Mouse (Mus musculus): ENCODE results near the gene Lipc. TPM values are rescaled to one million over a fixed set of nuclear protein-coding genes. Genes with fewer than 3 reads are reported as not detected.
A peak's percentile ranks its signal among the peaks of the same experiment; 100 is the strongest.

Gene Lipc
- total and polyA plus RNA-seq, 2 experiments from 2014 or later, result not detected

- peak; percentile 15 for DNase-seq (ENCODE audit: low spot score)
- 53% methylated on average over 14 of the region's 14 CpGs for WGBS
- H3K4me2 ChIP-seq (ENCODE audit: low read depth, low read length, poor library complexity, severe bottlenecking), result no peak overlapping the region
- H3K36me3 ChIP-seq (ENCODE audit: insufficient read depth, low read length), result no peaks in the 10 kb centered on the region
- no peaks in the 10 kb centered on the region for H3K9me3 ChIP-seq (ENCODE audit: low read length)
- no peak for ATAC-seq (ENCODE audit: low FRiP score)
- H3K4me3 ChIP-seq (ENCODE audit: low read depth, low read length), result no peak overlapping the region
- H3K27ac ChIP-seq (ENCODE audit: low read depth, low read length), result no peak overlapping the region
- H3K4me1 ChIP-seq (ENCODE audit: insufficient read depth, low read length), result peaks cover 3% of the 10 kb centered on the region; the same call in 1 of the 2 replicates
- no peak for TF ChIP-seq CTCF (IDR thresholded peaks at IDR 0.05)
- H3K27me3 ChIP-seq (ENCODE audit: insufficient read depth, low read length), result no peaks in the 10 kb centered on the region
- H3K9ac ChIP-seq (replicated peaks; ENCODE audit: low read length, poor library complexity, severe bottlenecking), result no peak overlapping the region
Observed at GRCm38 (mm10) chr9:70816701-70817305, 135.2 kb downstream of the Lipc start.

GRCm38 (mm10) chr9:70812551-70812950, 139.5 kb downstream of the Lipc start:
- no peak for DNase-seq (ENCODE audit: low spot score)
- TF ChIP-seq CTCF (IDR thresholded peaks at IDR 0.05), result no peak
- no peak overlapping the region for H3K9ac ChIP-seq (replicated peaks; ENCODE audit: low read length, poor library complexity, severe bottlenecking)
- peaks cover 3% of the 10 kb centered on the region; the same call in 1 of the 2 replicates for H3K4me1 ChIP-seq (ENCODE audit: insufficient read depth, low read length)
- ATAC-seq (ENCODE audit: low FRiP score), result no peak
- no peak overlapping the region for H3K27ac ChIP-seq (ENCODE audit: low read depth, low read length)
- no peak overlapping the region for H3K4me3 ChIP-seq (ENCODE audit: low read depth, low read length)
- no peaks in the 10 kb centered on the region for H3K27me3 ChIP-seq (ENCODE audit: insufficient read depth, low read length)
- 95% methylated on average over 12 of the region's 12 CpGs for WGBS
- no peaks in the 10 kb centered on the region for H3K36me3 ChIP-seq (ENCODE audit: insufficient read depth, low read length)
- H3K9me3 ChIP-seq (ENCODE audit: low read length), result no peaks in the 10 kb centered on the region
- no peak overlapping the region for H3K4me2 ChIP-seq (ENCODE audit: low read depth, low read length, poor library complexity, severe bottlenecking)

GRCm38 (mm10) chr9:70807714-70808113, 144.3 kb downstream of the Lipc start:
- 81% methylated on average over 11 of the region's 11 CpGs for WGBS
- no peak for ATAC-seq (ENCODE audit: low FRiP score)
- TF ChIP-seq CTCF (IDR thresholded peaks at IDR 0.05), result no peak
- H3K27me3 ChIP-seq (ENCODE audit: insufficient read depth, low read length), result no peaks in the 10 kb centered on the region
- no peak for DNase-seq (ENCODE audit: low spot score)
- no peaks in the 10 kb centered on the region for H3K36me3 ChIP-seq (ENCODE audit: insufficient read depth, low read length)
- no peaks in the 10 kb centered on the region for H3K9me3 ChIP-seq (ENCODE audit: low read length)
- H3K4me3 ChIP-seq (ENCODE audit: low read depth, low read length), result no peak overlapping the region
- H3K27ac ChIP-seq (ENCODE audit: low read depth, low read length), result no peak overlapping the region
- no peak overlapping the region for H3K9ac ChIP-seq (replicated peaks; ENCODE audit: low read length, poor library complexity, severe bottlenecking)
- H3K4me1 ChIP-seq (ENCODE audit: insufficient read depth, low read length), result no peaks in the 10 kb centered on the region
- no peak overlapping the region for H3K4me2 ChIP-seq (ENCODE audit: low read depth, low read length, poor library complexity, severe bottlenecking)

GRCm38 (mm10) chr9:70806069-70806468, 146.0 kb downstream of the Lipc start:
- 50% methylated on average over 1 of the region's 1 CpGs for WGBS
- H3K27ac ChIP-seq (ENCODE audit: low read depth, low read length), result no peak overlapping the region
- H3K36me3 ChIP-seq (ENCODE audit: insufficient read depth, low read length), result no peaks in the 10 kb centered on the region
- no peak overlapping the region for H3K4me2 ChIP-seq (ENCODE audit: low read depth, low read length, poor library complexity, severe bottlenecking)
- H3K9me3 ChIP-seq (ENCODE audit: low read length), result no peaks in the 10 kb centered on the region
- no peaks in the 10 kb centered on the region for H3K27me3 ChIP-seq (ENCODE audit: insufficient read depth, low read length)
- ATAC-seq (ENCODE audit: low FRiP score) (no peak), DNase-seq (ENCODE audit: low spot score) (no peak)
- H3K4me3 ChIP-seq (ENCODE audit: low read depth, low read length), result no peak overlapping the region
- no peak for TF ChIP-seq CTCF (IDR thresholded peaks at IDR 0.05)
- H3K4me1 ChIP-seq (ENCODE audit: insufficient read depth, low read length), result no peaks in the 10 kb centered on the region
- H3K9ac ChIP-seq (replicated peaks; ENCODE audit: low read length, poor library complexity, severe bottlenecking), result no peak overlapping the region

- H3K9me3 ChIP-seq (ENCODE audit: low read length), result no peaks in the 10 kb centered on the region
- DNase-seq (ENCODE audit: low spot score) (no peak), ATAC-seq (ENCODE audit: low FRiP score) (no peak)
- H3K9ac ChIP-seq (replicated peaks; ENCODE audit: low read length, poor library complexity, severe bottlenecking), result no peak overlapping the region
- no peak overlapping the region for H3K4me2 ChIP-seq (ENCODE audit: low read depth, low read length, poor library complexity, severe bottlenecking)
- 0 out of 2 replicates have a peak, but pooled peaks cover 7% of the 10 kb centered on the region for H3K4me1 ChIP-seq (ENCODE audit: insufficient read depth, low read length)
- 83% methylated on average over 3 of the region's 3 CpGs for WGBS
- TF ChIP-seq CTCF (IDR thresholded peaks at IDR 0.05), result no peak
- H3K27me3 ChIP-seq (ENCODE audit: insufficient read depth, low read length), result no peaks in the 10 kb centered on the region
- H3K27ac ChIP-seq (ENCODE audit: low read depth, low read length), result no peak overlapping the region
- no peak overlapping the region for H3K4me3 ChIP-seq (ENCODE audit: low read depth, low read length)
- H3K36me3 ChIP-seq (ENCODE audit: insufficient read depth, low read length), result no peaks in the 10 kb centered on the region
Observed at GRCm38 (mm10) chr9:70802816-70803215, 149.2 kb downstream of the Lipc start.

GRCm38 (mm10) chr9:70801761-70802160, 150.3 kb downstream of the Lipc start:
- Histone ChIP-seq H3K4me1 (ENCODE audit: insufficient read depth, low read length) (0 out of 2 replicates have a peak, but pooled peaks cover 7% of the 10 kb centered on the region), H3K27me3 (ENCODE audit: insufficient read depth, low read length) (no peaks in the 10 kb centered on the region), H3K9ac (replicated peaks; ENCODE audit: low read length, poor library complexity, severe bottlenecking) (no peak overlapping the region), H3K4me2 (ENCODE audit: low read depth, low read length, poor library complexity, severe bottlenecking) (no peak overlapping the region), H3K9me3 (ENCODE audit: low read length) (no peaks in the 10 kb centered on the region), H3K4me3 (ENCODE audit: low read depth, low read length) (no peak overlapping the region), H3K27ac (ENCODE audit: low read depth, low read length) (no peak overlapping the region), H3K36me3 (ENCODE audit: insufficient read depth, low read length) (no peaks in the 10 kb centered on the region)
- ATAC-seq (ENCODE audit: low FRiP score) (no peak), DNase-seq (ENCODE audit: low spot score) (no peak)
- WGBS, result 98% methylated on average over 3 of the region's 3 CpGs
- no peak for TF ChIP-seq CTCF (IDR thresholded peaks at IDR 0.05)
